Mouse (Mus musculus): ENCODE data around the gene Bcl2l11.
"Not testable (repeated sequence)": the region's sequence is repeated elsewhere in the genome, so short reads cannot be mapped to it uniquely, and the experiment has no call there.

Gene Bcl2l11

DNA sequence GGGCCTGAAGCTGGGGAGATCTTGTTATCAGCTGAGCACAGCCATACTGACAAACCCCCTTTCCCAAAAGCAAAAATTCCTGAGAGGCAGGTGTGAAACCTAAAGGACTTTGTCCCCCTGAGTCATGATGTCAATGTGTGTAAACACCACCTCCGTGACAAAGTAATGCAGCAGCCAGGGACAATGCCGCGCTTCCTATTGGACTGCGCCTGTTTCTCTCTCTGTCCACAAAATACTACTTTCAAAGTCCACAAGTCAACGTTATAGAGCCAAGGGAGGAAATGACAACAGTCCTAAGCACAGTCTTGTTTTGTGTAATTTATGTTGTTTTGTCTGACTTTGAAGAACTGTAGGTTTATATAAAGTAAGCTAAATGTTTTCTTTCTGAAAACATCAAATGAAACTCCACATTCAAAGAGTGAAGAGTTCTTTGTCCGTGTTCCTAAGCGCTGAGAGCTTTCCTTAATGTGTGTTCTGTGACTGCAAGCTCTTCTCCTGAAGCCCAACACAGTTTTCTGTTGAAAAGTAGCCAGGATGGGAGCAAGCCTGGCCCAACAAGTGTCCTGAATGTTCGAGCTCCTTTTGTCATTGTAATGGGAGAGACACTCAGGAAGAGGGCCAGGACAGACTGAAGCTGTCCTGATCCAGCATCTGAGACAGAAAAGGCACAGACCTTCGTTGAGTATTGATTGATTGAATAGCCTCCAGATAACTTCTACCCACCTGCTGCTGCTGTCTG, 48.9 kb downstream of the Bcl2l11 start:
- no peak for DNase-seq (ENCODE audit: low spot score)

DNA sequence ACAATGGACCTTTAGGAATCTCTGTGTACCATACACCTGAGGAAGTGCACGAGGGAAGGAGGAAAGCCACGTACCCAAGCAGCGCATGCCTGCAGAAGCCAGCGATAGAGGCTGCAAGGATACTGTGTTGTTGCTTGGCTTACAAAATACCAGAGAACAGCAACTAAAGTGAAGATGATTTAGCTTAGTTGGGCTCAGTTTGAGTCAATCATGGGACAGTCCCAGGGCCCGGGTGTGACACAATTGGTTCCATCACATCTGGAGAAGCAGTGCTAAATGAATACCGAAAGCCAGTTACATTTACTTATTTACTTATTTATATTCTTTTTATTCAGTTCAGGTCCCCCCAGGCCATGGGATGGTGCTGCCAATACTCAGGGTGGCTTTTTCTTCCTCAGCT, 49.8 kb downstream of the Bcl2l11 start:
- no peak for DNase-seq (ENCODE audit: low spot score)

DNA sequence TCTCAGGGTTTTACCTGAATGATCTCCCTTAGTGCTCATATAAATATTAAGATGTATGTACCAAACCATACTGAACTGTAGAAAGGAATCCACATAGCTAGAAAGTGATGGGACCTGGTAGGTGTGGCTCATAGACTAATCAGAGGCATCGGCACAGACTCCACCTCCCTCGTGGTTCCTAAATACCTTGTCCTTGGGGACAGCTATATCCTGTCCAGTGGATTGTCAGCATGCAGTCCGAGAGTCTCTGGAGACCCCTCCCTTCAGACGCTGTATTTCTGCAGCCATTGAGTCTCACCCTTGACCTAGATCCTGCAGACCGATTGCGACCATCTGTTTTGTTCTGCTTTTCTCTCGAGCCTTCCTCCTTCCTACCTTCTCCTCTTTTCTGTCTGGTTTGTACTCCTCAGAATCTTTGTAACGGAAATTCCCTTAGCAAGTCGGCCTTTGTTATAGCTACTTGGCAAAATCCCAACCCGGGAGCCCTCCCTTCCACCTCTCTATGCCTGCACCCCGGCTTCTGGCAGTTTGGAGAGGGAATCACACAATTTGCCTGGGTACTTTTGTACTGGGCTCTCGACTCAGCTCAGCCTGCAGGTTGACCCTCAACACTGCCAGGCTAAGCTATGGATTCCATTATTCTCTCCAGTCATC, 50.7 kb downstream of the Bcl2l11 start:
- DNase-seq (ENCODE audit: low spot score): no peak

DNA sequence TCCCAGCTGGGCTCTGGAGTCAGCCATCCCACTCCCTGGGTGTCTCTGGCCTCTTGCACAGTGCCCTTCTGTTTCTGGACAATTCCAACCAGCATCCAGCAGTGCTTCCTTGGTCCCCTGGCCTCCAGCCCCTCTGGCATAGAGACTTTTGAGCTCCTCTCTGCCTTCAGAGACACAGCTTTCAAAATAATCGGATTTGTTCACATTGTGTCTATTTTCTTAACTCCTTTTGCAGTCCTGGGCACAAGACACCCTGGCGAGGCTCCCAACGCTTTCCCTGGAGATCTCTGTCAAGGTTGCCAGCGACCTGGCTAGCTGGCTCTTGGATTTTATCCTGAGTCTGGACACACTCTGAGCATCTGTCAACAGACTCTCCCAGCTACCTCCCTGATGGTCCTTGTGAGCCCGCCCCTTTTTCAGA, 51.4 kb downstream of the Bcl2l11 start:
- DNase-seq (ENCODE audit: low spot score): no peak

DNA sequence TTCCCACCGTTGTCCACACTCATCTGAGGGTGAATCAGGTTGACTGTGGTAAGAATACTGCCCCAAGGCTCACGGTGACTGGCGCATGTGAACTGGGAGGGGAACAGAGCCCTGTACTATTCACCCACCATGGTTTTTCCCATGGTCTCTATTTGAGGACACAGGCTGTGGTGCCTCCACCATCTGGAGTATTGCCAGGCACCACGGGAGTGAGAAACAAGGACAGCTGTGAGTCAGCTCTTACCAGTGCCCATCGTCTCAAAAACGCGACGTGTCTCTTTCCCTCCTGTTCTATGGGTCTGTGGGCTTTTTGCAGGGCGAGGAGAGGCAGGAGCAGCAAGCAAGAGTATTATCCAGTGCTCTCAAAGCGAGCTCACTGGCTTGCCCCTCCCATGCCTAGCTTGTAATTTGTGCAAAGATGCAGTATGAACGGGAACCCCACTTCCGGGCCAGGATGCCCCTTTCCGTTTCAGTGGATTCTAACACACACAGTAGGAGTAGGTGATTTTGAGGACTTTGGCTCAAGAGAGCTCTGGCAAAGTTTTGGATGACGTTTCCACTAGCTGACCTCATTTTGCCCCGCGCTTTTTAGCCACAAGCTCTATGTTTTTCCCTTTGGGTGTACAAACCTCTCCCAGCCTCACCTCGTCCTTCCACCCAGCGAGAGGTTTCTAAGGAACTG, 53.4 kb downstream of the Bcl2l11 start:
- no peak for DNase-seq (ENCODE audit: low spot score)

DNA sequence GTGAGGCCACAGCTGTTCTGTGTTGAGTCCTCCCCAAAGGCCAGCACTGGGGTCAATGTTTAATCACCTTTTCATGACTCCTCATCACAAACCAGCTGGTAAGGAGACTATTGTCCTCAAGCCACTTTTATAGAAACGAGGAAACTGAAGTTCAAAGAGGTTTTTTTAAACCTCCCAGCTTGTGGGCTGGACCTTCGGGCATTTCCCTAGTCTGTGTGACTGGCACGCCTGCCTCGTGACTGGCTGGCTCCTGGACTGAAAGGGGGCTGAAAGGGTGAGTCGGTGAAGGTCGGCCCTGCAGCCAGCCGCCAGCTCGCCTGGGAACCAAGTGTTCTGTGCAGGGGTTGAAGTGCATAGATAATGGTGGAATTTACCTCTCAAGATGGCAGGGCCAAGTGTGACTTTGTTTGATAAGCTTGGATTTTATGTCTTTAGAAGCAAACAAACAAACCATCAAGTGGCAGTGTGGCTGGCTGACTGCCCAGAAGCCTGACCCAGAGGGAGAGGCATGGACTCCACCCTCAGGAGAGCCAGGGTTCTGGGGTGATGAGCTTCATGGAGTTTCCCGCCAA, 54.1 kb downstream of the Bcl2l11 start:
- DNase-seq (ENCODE audit: low spot score): no peak

DNA sequence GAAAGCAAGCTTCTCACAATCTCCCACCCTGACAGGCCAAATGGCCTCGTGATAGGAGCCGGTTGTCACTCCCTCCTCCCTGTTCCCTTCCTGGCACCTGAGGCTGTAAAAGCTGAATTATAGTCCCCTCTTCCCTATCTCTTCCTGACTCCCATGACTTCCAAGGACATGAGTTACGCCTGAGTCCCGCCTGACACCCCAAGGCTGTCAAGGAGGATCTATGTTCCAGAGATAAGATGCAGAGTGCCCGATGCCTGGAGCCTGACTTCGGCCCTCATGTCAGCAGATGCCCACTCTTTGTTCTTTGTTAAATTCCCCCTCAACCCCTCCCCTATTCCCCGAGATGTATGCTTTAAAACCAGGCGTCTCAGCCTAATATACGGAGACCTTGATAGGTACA, 56.3 kb downstream of the Bcl2l11 start:
- not testable (repeated sequence) for DNase-seq (ENCODE audit: low spot score)

DNA sequence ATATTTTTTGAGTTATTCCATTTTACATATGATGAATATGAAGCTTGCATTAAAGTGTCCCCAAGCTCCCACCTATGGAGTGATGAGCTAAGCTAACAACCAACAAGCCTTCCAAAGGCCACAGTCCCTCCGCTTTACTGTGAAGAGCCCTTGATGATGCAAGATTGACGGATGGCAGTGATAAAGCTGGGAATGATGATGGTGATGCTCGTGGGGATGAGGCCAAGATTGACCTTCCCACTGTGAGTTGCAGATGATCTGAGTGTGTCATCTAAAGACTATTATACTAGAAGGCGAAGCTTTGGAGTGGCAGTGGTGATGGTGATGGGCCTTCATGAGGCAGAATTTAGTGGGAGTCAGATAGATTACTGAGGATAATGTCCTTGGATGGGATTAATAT, 56.9 kb downstream of the Bcl2l11 start:
- no peak for DNase-seq (ENCODE audit: low spot score)

DNA sequence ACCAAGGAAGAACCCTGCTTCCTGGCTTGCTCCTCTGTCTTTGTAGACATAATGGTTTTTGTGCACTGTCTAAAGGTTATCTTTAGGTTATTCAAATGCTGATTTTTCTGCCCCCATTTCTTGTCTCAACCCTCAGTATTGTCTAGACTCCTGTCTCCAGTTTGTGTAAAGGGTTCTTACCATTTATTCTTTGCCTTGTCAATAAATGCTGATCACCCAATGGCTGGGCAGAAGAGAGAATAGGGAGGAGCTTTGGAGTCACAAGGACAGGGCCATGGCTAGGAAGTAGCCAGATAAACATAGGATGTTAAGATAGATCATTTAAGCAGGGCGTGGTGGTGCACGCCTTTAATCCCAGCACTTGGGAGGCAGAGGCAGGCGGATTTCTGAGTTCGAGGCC, 57.9 kb downstream of the Bcl2l11 start:
- DNase-seq (ENCODE audit: low spot score): no peak

DNA sequence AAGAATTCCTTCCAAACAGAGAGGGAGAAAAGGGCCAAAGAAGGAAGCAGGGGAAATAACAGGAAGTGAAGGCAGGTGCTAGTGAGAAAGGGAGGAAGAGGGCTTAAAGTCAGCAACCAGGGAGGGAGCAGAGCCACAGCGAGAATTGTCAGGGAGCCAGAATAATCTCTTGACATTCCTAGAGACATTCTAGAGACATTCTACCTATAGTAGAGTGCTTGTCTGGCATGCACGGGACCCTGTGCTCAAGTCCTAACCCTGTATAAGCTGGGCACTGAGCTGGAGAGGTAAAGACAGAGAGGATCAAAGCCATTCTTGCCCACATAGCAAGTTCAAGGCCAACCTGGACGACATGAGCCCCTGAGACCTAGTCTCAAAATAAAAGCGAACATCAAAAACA, 60.1 kb downstream of the Bcl2l11 start:
- DNase-seq (ENCODE audit: low spot score): no peak

DNA sequence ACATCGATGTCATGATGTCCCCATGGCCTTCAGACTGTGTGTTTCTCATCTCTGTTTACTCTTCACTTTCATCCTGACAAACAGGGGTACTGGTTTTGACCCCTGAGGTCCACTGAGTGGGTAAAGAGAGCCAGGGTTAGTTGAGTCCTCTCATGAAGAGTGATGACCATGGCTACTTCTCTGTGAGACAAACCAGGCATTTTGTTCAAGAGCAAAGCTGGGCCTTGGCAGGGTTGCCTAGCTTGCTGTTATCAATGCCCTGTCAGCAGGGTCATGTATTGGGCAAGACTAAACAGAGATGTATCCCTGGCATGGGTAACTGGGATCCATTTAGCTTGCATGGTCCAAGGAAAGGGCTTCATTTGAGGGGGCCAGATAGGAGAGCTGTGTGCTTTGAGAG, 61.4 kb downstream of the Bcl2l11 start:
- no peak for DNase-seq (ENCODE audit: low spot score)

DNA sequence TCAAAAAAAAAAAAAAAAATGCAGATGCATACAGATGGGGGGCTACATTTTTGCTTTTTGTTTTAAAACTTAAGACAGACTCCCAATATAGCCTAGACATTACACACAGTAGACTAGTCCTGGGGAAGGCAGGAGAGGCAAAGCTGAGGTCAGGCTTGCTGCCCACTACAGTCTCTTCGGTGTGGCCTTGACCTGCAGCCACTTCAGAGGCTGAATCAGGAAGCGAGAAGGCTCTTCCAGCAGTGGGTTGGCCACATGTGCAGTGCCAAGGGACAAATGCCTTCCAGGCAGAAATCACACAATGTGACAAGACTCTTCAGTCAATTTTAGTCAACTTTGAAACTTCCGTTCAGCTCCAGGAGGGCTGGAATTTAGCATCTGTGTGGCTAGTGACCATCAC, 62.6 kb downstream of the Bcl2l11 start:
- DNase-seq (ENCODE audit: low spot score): no peak

DNA sequence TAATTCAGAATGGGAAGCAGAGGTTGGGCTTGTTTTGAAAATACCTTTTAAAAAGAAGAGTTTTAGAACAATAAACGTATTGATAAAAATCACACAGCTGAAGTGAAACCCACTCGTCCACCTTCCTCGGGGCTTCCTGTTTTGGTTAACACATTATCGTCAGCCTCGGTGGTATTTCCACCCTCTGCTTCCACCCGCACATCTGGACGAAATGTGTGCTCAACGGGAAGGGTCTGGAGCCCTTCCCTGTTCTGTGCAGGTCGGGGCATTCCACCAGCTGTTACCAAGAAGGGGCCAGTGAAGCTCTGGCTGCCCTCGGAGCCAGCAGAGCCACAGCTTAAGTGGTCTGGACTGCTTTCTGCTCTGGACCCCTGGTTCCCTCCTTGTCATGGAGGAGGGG, 63.9 kb downstream of the Bcl2l11 start:
- DNase-seq (ENCODE audit: low spot score): no peak

DNA sequence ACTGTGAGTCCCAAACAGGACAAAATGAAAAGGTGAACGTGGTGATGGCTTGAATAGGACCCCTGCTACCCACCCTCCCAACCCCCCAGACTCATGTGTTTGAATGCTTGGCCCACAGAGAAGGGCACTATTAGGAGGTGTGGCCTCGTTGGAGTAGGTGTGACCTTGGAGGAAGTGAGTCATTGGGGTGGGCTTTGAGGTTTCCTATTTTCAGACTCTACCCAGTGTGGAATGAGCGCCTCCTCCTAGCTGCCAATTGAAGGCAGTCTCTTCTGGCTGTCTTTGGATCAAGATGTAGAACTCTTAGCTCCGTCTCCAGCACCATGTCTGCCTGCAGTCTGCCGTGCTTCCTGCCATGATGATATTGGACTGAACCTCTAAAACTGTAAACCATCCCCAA, 64.4 kb downstream of the Bcl2l11 start:
- no peak for DNase-seq (ENCODE audit: low spot score)

DNA sequence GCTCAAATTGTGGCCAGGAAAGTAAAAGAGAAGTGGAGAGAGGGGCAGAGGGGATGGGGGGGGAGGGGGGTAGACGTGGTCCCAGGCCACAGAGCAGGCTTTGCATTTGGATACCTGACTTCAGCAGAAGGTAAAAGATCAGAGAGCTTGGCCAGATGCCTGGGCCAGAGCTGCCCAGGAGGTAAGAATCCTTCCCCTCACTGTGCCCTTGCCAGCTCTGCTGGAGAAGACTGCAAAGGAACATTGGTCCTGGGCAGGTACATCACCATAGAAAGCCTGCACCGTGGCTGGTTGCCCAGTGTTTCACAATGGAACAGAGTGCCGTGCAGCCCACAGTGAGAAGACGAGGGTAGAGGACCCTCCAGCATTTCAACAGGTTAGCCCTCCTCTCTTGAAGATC, 67.6 kb downstream of the Bcl2l11 start:
- DNase-seq (ENCODE audit: low spot score): no peak

DNA sequence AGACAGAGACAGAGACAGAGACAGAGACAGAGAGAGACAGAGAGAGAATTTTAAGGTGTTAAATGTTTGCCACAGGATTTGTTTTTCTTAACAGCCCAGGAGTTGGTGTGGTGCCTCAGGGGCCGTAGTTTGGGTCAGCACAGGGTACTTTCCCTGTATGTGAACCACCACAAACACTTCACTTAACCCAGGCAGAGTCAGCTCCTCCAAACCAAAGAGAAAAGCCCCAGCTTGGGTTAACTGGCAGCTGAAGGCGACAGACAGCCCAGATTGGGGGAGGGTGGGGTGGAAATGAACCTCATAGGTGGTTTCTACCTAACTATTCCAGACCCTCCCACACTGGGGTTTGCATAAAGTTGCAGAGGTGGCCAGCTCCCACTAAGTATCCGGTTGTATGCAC, 71.5 kb downstream of the Bcl2l11 start:
- no peak for DNase-seq (ENCODE audit: low spot score)

DNA sequence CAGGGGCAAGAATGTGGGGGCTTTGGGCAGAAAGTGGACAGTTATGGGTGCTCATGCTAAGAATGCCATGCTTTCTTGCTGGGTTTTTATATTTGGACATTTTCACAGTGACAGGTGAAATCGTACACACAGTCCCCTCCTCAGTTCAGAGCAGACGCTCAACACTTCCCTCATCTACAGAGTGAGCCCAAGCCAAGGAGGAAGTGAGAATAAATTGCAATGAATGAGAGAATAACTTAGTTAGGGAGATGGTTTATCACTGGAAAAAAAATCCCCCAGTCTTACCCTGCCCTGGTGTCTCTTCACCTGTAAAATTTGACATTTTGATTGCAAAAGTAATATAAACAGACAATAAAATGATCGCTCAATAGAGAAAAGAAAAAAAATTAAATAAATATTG, 77.3 kb downstream of the Bcl2l11 start:
- DNase-seq (ENCODE audit: low spot score): no peak

DNA sequence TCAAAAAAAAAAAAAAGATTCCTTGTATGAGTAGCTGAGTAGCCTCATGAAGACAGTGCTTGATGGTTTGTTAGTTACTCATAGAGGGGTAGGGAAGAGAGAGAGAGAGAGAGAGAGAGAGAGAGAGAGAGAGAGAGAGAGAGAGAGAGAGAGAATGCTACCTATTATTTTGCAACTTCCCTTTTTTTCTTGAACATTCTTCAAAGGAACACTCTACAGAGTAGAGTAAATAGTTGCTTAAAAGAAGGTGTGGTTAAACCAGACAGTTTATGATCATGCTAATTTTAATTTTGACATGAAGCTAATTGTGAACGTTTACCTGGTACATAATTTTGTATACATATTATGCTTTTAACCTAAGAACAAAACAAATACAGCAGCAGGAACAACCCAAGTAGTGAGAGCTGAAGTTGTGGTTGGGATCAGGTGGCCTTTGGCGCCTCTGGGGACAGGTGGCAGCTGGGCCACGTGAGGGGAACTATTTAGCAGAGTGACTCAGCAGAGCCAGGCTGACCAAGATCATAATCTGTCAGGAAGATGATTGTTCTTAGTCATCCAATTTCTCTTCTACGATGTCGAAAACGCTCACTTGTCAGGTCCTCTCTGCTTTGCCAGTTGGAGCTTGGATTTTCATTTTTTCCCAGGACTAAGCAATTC, 78.0 kb downstream of the Bcl2l11 start:
- DNase-seq (ENCODE audit: low spot score): no peak

DNA sequence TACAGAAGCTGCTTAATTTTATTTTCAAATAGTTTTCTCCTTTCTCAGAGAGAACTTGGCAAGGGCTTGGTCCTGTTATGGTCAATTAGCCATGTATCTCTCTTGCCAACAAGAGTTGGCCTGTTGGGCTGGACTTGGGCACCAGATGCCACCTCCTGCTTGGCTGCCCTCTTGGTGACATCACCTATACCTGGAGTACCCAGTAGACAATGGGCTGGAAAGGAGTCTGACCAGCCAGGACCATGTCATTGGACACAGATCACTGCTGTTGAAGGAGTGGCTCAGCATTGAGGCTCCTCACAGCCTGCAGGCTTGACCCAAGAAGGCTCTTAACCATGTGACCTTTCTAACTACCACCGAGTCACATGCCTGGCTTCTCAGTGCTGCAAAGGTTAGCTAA, 82.7 kb downstream of the Bcl2l11 start:
- no peak for DNase-seq (ENCODE audit: low spot score)

DNA sequence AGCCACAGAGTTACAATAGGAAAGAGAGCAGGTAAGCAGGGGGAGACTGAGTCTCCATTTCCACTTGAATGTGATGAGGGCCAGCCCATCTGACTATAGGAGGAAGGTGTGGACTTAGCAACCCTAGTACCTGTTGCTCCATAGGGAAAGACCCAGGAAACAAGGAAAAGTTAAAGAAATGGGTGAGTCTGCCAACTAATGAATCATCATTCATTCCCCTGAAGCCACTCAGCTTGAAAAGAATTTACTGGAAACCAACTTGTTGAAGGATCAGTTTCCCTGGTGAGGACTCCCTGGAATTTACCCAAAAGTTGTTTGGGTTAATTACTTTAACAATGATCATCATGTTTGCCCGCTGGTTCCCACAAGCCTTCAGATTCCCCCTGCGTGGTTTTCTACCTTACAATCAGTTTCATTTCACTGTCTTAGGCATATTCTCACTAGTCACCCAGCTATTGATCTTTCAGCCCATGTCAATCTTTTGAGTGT, 84.0 kb downstream of the Bcl2l11 start:
- no peak for DNase-seq (ENCODE audit: low spot score)

DNA sequence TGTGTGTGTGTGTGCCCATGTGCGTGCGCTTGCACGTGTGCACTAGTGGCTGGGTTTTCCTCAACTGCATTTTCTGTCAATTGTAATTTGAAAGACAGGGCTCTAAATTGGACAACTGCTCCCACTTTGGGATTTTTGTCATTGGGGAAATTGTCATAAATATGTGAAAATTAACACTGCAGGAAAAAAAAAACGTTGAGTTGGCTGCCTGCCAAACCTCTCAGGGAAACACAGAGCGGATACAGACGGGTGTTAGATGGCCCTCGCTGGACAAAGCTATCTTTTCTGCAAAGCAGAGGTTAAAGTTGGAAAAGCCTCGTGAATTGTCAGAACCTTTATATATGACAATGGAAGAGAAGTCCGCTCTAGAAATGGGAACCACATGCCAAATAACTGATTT, 84.5 kb downstream of the Bcl2l11 start:
- DNase-seq (ENCODE audit: low spot score): no peak
